Mouse (Mus musculus) CD8-positive naive resting alpha-beta T cell, adult 2 months (primary cell): ENCODE measurements at regions not wholly inside any gene's neighbourhood (a gene's known extent, or its start where the extent isn't known, plus 50 kb on each side); places are given as distances from the start of the nearest gene placed in this dataset.

Experiments used
- DNase-seq, 2 experiments: peaks; one replicate each; pipeline ENCODE4 v3.0.0; 2022; ENCODE audit warnings: low read depth in 2 of 2, low spot score in 2 of 2

GRCm38 (mm10) chr16:77401185-77401943 is 200.5 kb downstream of the Gm11146 start:
- DNase-seq, result no peak

- DNase-seq, result no peak
These were observed 201.5 kb downstream of the Gm11146 start for GRCm38 (mm10) chr16:77400276-77400891.

GRCm38 (mm10) chr16:77399846-77400275 is 202.0 kb downstream of the Gm11146 start:
- no peak for DNase-seq

GRCm38 (mm10) chr16:77394054-77394716 is 207.7 kb downstream of the Gm11146 start:
- no peak for DNase-seq

- no peak for DNase-seq
These were observed 208.4 kb downstream of the Gm11146 start for GRCm38 (mm10) chr16:77393470-77393869.

- DNase-seq, result no peak
These were observed 209.7 kb downstream of the Gm11146 start for GRCm38 (mm10) chr16:77392205-77392604.

GRCm38 (mm10) chr16:77384021-77384729 is 217.7 kb downstream of the Gm11146 start:
- DNase-seq, result no peak

GRCm38 (mm10) chr16:77382790-77383189 is 219.1 kb downstream of the Gm11146 start:
- DNase-seq, result no peak

- no peak for DNase-seq
These were observed 229.1 kb downstream of the Gm11146 start for GRCm38 (mm10) chr16:77372768-77373167.

GRCm38 (mm10) chr16:77369810-77370209 is 232.1 kb downstream of the Gm11146 start:
- no peak for DNase-seq

- DNase-seq, result no peak
These were observed 236.6 kb downstream of the Gm11146 start for GRCm38 (mm10) chr16:77365254-77365653.

GRCm38 (mm10) chr16:77364439-77364838 is 237.5 kb downstream of the Gm11146 start:
- DNase-seq, result no peak

- no peak for DNase-seq
These were observed 242.7 kb downstream of the Gm11146 start for GRCm38 (mm10) chr16:77359190-77359589.

GRCm38 (mm10) chr16:77355260-77355659 is 246.6 kb downstream of the Gm11146 start:
- no peak for DNase-seq

- no peak for DNase-seq
These were observed 247.6 kb downstream of the Gm11146 start for GRCm38 (mm10) chr16:77354201-77354712.

- DNase-seq, result no peak
These were observed 255.8 kb downstream of the Gm11146 start for GRCm38 (mm10) chr16:77346128-77346527.

GRCm38 (mm10) chr16:77332285-77332684 is 269.6 kb downstream of the Gm11146 start:
- no peak for DNase-seq

- no peak for DNase-seq
These were observed 270.9 kb downstream of the Gm11146 start for GRCm38 (mm10) chr16:77330996-77331395.

GRCm38 (mm10) chr16:77329711-77330530 is 272.0 kb downstream of the Gm11146 start:
- DNase-seq, result no peak

GRCm38 (mm10) chr16:77329160-77329691 is 272.7 kb downstream of the Gm11146 start:
- DNase-seq, result no peak
